Mouse (Mus musculus): ENCODE data around the gene Myo1a.

DNA sequence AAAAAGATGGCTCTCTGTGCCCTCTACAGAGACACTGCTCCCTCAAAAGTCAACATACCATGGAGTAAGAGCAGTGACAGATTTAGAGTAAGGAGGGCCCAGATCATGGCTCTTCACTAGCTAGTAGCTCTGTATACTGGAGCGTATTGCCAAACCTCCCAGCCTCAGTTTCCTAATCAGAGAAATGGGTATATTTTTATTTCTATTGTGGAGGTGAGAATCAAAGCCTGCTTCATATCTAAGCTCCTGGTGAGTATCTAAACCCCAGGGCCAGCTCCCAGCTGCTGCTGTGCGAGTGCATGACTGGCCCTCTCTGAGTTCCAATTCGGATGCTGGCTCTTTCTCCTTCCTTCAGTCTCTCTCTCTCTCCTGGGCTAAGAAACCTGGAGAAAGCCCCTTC, 19.2 kb downstream of the Myo1a start, which contains the start of gene Tac2:
- no peak for TF ChIP-seq CTCF (IDR thresholded peaks at IDR 0.05; ENCODE audit: low read depth)
- no peak for TF ChIP-seq EP300 (IDR thresholded peaks at IDR 0.05; ENCODE audit: low read depth)
